In the genomic region with DNA sequence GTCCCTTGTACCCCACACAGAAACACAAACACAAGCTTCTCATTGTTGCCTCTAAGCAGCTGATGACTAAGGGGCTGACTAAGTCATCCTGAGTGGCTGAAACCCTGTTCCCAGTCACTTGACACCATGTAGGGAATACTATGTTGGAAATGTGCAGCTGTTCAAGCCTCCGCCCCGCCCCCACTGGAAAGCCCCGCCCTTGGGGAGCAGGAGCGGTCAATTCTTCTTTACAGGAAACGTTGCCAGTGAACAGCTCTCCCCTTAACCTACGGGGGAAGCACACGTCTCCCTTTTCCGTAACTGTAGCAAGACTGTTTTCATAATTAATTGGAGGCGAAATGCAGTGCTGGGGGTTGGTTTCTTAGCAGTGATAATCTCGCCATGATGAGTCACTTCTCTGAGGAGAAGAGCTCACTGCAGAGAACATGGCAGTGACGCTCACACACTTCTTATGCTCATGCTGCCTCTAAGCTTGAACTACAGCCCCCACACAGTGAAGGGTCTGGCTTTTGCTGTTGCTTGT, we compare ENCODE assay signal across 8 mouse cellular contexts. TPM values are rescaled to one million over a fixed set of nuclear protein-coding genes. Genes with fewer than 3 reads are reported as not detected.
DNase-seq lines count a peak whose midpoint lies in the region; ATAC-seq and TF ChIP-seq lines count a peak whose summit lies in the region.

No protein-coding gene starts in this region.

- 16% methylated on average over 11 of the region's 11 CpGs for WGBS in hindbrain, embryonic 14.5 days
- WGBS in lung, postnatal 0 days: 2% methylated on average over 11 of the region's 11 CpGs

- H3K27me3 ChIP-seq in MEL (ENCODE audit: control insufficient read depth in 1 of 2, insufficient read depth in 2 of 2, low read length in 2 of 2): no peaks in the 10 kb centered on the region
- H3K27me3 ChIP-seq in hindbrain, embryonic 14.5 days (ENCODE audit: control insufficient read depth, insufficient read depth, low read length): no peaks in the 10 kb centered on the region
- H3K27me3 ChIP-seq in lung, postnatal 0 days (replicated peaks; ENCODE audit: insufficient read depth, low read length): no peaks in the 10 kb centered on the region

- TF ChIP-seq RAD21 in MEL (IDR thresholded peaks at IDR 0.05; ENCODE audit: low read depth, low read length): no peak

- H3K4me1 ChIP-seq in MEL (ENCODE audit: control insufficient read depth in 1 of 2, insufficient read depth in 2 of 2, low read length in 2 of 2): peaks cover 4 to 16% of the 10 kb centered on the region in 2 experiments
- 0 out of 2 replicates have a peak, but pooled peaks cover 5% of the 10 kb centered on the region for H3K4me1 ChIP-seq in hindbrain, embryonic 14.5 days (replicated peaks; ENCODE audit: control insufficient read depth, insufficient read depth, low read length)
- H3K4me1 ChIP-seq in lung, postnatal 0 days (ENCODE audit: insufficient read depth, low read depth, low read length): peaks cover 2% of the 10 kb centered on the region; the same call in 1 of the 2 replicates

- peak overlapping the region; percentile 36 to 41 for H3K4me3 ChIP-seq in MEL (ENCODE audit: control insufficient read depth in 1 of 2, insufficient read depth in 1 of 2, low read depth in 2 of 2, low read length in 2 of 2)
- H3K4me3 ChIP-seq in hindbrain, embryonic 14.5 days (replicated peaks; ENCODE audit: low read length): peak overlapping the region; percentile 17; the same call in 1 of the 2 replicates
- peak overlapping the region; percentile 31 for H3K4me3 ChIP-seq in lung, postnatal 0 days (ENCODE audit: low read depth, low read length)

- TF ChIP-seq EP300 in MEL (IDR thresholded peaks at IDR 0.05; ENCODE audit: low read depth in 1 of 2, low read length in 2 of 2): peak in 1 of 2 experiments; percentile 26; a peak in 1 of 4 replicates
- peak; percentile 60 for TF ChIP-seq EP300 in lung, postnatal 0 days (IDR thresholded peaks at IDR 0.05)

- no peak for TF ChIP-seq CTCF in MEL (IDR thresholded peaks at IDR 0.05 in 2 of 3, conservative IDR thresholded peaks at IDR 0.05 in 1 of 3; ENCODE audit: control insufficient read depth in 1 of 3, insufficient read depth in 1 of 3, low read depth in 2 of 3, low read length in 3 of 3, poor library complexity in 1 of 3, severe bottlenecking in 1 of 3)
- TF ChIP-seq CTCF in lung, postnatal 0 days (IDR thresholded peaks at IDR 0.05): no peak

- peak overlapping the region; percentile 49 for H3K9ac ChIP-seq in MEL (ENCODE audit: control insufficient read depth, low read depth, low read length, poor library complexity, severe bottlenecking)
- peak overlapping the region; percentile 24; the same call in 1 of the 2 replicates for H3K9ac ChIP-seq in hindbrain, embryonic 14.5 days
- H3K9ac ChIP-seq in lung, postnatal 0 days (replicated peaks; ENCODE audit: low read depth): no peak overlapping the region

- peak; percentile 72; the same call in 1 of the 2 replicates for ATAC-seq in hindbrain, embryonic 14.5 days (ENCODE audit: low FRiP score)
- peak; percentile 97 for ATAC-seq in lung, postnatal 0 days

- peak overlapping the region; percentile 80 for H3K27ac ChIP-seq in MEL (ENCODE audit: control insufficient read depth, low read depth, low read length)
- H3K27ac ChIP-seq in hindbrain, embryonic 14.5 days: peak overlapping the region; percentile 27; the same call in 1 of the 2 replicates
- H3K27ac ChIP-seq in lung, postnatal 0 days (ENCODE audit: low read length): peak overlapping the region; percentile 58; the same call in 1 of the 2 replicates

- H3K36me3 ChIP-seq in MEL (ENCODE audit: control insufficient read depth in 1 of 2, insufficient read depth in 2 of 2, low read length in 2 of 2): peaks cover 0 to 10% of the 10 kb centered on the region in 2 experiments; a peak in 2 of 4 replicates
- no peaks in the 10 kb centered on the region for H3K36me3 ChIP-seq in hindbrain, embryonic 14.5 days (replicated peaks; ENCODE audit: control insufficient read depth, insufficient read depth)
- H3K36me3 ChIP-seq in lung, postnatal 0 days (ENCODE audit: insufficient read depth, low read length): no peaks in the 10 kb centered on the region

- H3K9me3 ChIP-seq in MEL (replicated peaks; ENCODE audit: insufficient read depth, low read length): no peaks in the 10 kb centered on the region
- H3K9me3 ChIP-seq in hindbrain, embryonic 14.5 days (ENCODE audit: control insufficient read depth, low read length): no peaks in the 10 kb centered on the region
- H3K9me3 ChIP-seq in lung, postnatal 0 days (ENCODE audit: low read length): no peaks in the 10 kb centered on the region

- no peaks in the 10 kb centered on the region for H3K79me2 ChIP-seq in MEL (ENCODE audit: control insufficient read depth, insufficient read depth, low read length, poor library complexity)

- H3K4me2 ChIP-seq in hindbrain, embryonic 14.5 days (replicated peaks): peak overlapping the region; percentile 39
- H3K4me2 ChIP-seq in lung, postnatal 0 days (replicated peaks; ENCODE audit: low read depth, low read length): peak overlapping the region; percentile 50

- DNase-seq in MEL (ENCODE audit: low read depth, low spot score): peak; percentile 87
- peak; percentile 71 to 79 for DNase-seq in cerebellum, postnatal 10 days
- peak; percentile 62 to 75 for DNase-seq in frontal cortex, postnatal 36 days (ENCODE audit: low spot score in 2 of 2)
- peak; percentile 58 for DNase-seq in hindbrain, embryonic 14.5 days (ENCODE audit: low spot score)
- DNase-seq in layer of hippocampus, postnatal 14 days (ENCODE audit: low spot score in 2 of 2): peak; percentile 49 to 50
- DNase-seq in lung, postnatal 0 days (ENCODE audit: low spot score): peak; percentile 92
- peak; percentile 65 for DNase-seq in ovary, postnatal 36 days (ENCODE audit: low spot score)
- peak; percentile 66 for DNase-seq in urinary bladder, postnatal 25 days (ENCODE audit: low spot score)

- peak in 1 of 2 experiments; percentile 56; a peak in 2 of 4 replicates for TF ChIP-seq POLR2A in MEL (IDR thresholded peaks at IDR 0.05; ENCODE audit: control insufficient read depth in 1 of 2, insufficient read depth in 1 of 2, low read depth in 1 of 2, low read length in 2 of 2, poor library complexity in 1 of 2)

TF ChIP-seq in MEL, 35 proteins besides CTCF, POLR2A, EP300 and RAD21 (continues in another document):
- TF ChIP-seq BHLHE40 (IDR thresholded peaks at IDR 0.05; ENCODE audit: borderline replicate concordance, low read depth, low read length) (no peak), NRF1 (IDR thresholded peaks at IDR 0.05; ENCODE audit: insufficient read depth, low read depth, low read length, poor library complexity, severe bottlenecking) (no peak), ZNF384 (IDR thresholded peaks at IDR 0.05; ENCODE audit: low read depth, low read length) (no peak), USF2 (IDR thresholded peaks at IDR 0.05; ENCODE audit: borderline replicate concordance in 1 of 2, insufficient read depth in 1 of 2, low read depth in 1 of 2, low read length in 2 of 2) (no peak), ETS1 (IDR thresholded peaks at IDR 0.05; ENCODE audit: low read depth, low read length) (0 out of 2 replicates have a peak, but pooled peaks have one; percentile 33), RCOR1 (IDR thresholded peaks at IDR 0.05; ENCODE audit: low read depth, low read length) (0 out of 2 replicates have a peak, but pooled peaks have one; percentile 21), E2F4 (IDR thresholded peaks at IDR 0.05; ENCODE audit: borderline replicate concordance, low read depth, low read length) (no peak), TAL1 (IDR thresholded peaks at IDR 0.05; ENCODE audit: low read length) (no peak), MYB (IDR thresholded peaks at IDR 0.05; ENCODE audit: low read depth, low read length) (no peak), ELF1 (IDR thresholded peaks at IDR 0.05; ENCODE audit: low read depth, low read length) (no peak), MAZ (IDR thresholded peaks at IDR 0.05; ENCODE audit: low read depth, low read length) (peak; percentile 46; the same call in 1 of the 2 replicates), SMC3 (IDR thresholded peaks at IDR 0.05; ENCODE audit: low read depth, low read length) (no peak), ZKSCAN1 (IDR thresholded peaks at IDR 0.05; ENCODE audit: low read depth, low read length) (no peak), ZC3H11A (IDR thresholded peaks at IDR 0.05; ENCODE audit: low read depth, low read length) (no peak), GATA1 (IDR thresholded peaks at IDR 0.05; ENCODE audit: low read depth, low read length) (peak; percentile 41), UBTF (IDR thresholded peaks at IDR 0.05; ENCODE audit: borderline replicate concordance, insufficient read depth, low read depth, low read length) (no peak), MYC (IDR thresholded peaks at IDR 0.05; ENCODE audit: low read depth, low read length) (peak; percentile 32; the same call in 1 of the 2 replicates), MAFK (IDR thresholded peaks at IDR 0.05; ENCODE audit: borderline replicate concordance, low read depth, low read length) (no peak), NELFE (IDR thresholded peaks at IDR 0.05; ENCODE audit: low read depth, low read length) (no peak; the same call in none of the 2 replicates), JUND (IDR thresholded peaks at IDR 0.05; ENCODE audit: low read depth, low read length) (peak; percentile 72; the same call in 1 of the 2 replicates), TBP (IDR thresholded peaks at IDR 0.05; ENCODE audit: low read depth, low read length) (no peak), POLR2AphosphoS5 (IDR thresholded peaks at IDR 0.05; ENCODE audit: borderline replicate concordance, low read depth, low read length) (no peak), TCF12 (IDR thresholded peaks at IDR 0.05; ENCODE audit: low read depth, low read length) (0 out of 2 replicates have a peak, but pooled peaks have one; percentile 11), USF1 (IDR thresholded peaks at IDR 0.05; ENCODE audit: low read depth, low read length) (no peak)

RNA-seq across cellular contexts. Expression of a gene that starts 27.7 kb away (rescaled TPM):
- total RNA-seq in MEL (2012; rRNA removed): 5.3 and 5.7 TPM in 2 replicates
- 1 to 10 TPM in 1 of 2 experiments, not detected in 1; 8.8 TPM for polyA plus RNA-seq in MEL (2012; ENCODE audit: insufficient read depth in 1 of 2, insufficient read length in 2 of 2, low read depth in 1 of 2, low replicate concordance in 2 of 2, missing spikeins in 1 of 2)
- polyA plus RNA-seq in hindbrain, embryonic 14.5 days (2014; fragmentation: Nextera tagmentation; extraction: Ambion mirVana): 347 and 361 TPM in 2 replicates
- 100 to 1,000 TPM; 140 to 142 TPM for total RNA-seq in layer of hippocampus, postnatal 14 days (2021)
- 122 and 129 TPM in 2 replicates for polyA plus RNA-seq in lung, postnatal 0 days (2015; fragmentation: Nextera tagmentation; extraction: Ambion mirVana)

RNA-seq across cellular contexts. Expression of a gene that starts 39.5 kb away (rescaled TPM):
- total RNA-seq in MEL (2012; rRNA removed): 42.4 and 46.5 TPM in 2 replicates
- polyA plus RNA-seq in MEL (2012; ENCODE audit: insufficient read depth in 1 of 2, insufficient read length in 2 of 2, low read depth in 1 of 2, low replicate concordance in 2 of 2, missing spikeins in 1 of 2): 10 to 100 TPM in 1 of 2 experiments, not detected in 1; 33.7 TPM
- 161 TPM in 2 replicates for polyA plus RNA-seq in hindbrain, embryonic 14.5 days (2014; fragmentation: Nextera tagmentation; extraction: Ambion mirVana)
- total RNA-seq in layer of hippocampus, postnatal 14 days (2021): 10 to 100 TPM; 47.4 to 57.9 TPM
- polyA plus RNA-seq in lung, postnatal 0 days (2015; fragmentation: Nextera tagmentation; extraction: Ambion mirVana): 115 and 139 TPM in 2 replicates

Comparison
In these comparisons a context has a peak if more than half of its experiments do, and no peak if none do; other contexts are left out.
1. Peak in every context shown above with its lines: DNase-seq, ATAC-seq, H3K4me3 ChIP-seq and H3K27ac ChIP-seq.
2. H3K27ac ChIP-seq: peak in every context shown above with its lines; median percentile 80 in MEL; 58 in lung, postnatal 0 days; 27 in hindbrain, embryonic 14.5 days.
3. RNA of a gene that starts 27.7 kb away (polyA plus RNA-seq): 347 to 361 TPM in hindbrain, embryonic 14.5 days and 122 to 129 TPM in lung, postnatal 0 days; 8.8 TPM in MEL; every median in the first group is over 10 times any median in the second.